Mouse (Mus musculus) MEL (cell line): ENCODE results near the gene Ahsa1. TPM values are rescaled to one million over a fixed set of nuclear protein-coding genes. Genes with fewer than 3 reads are reported as not detected.

ENCODE experiments used
- DNase-seq: peaks from one replicate; pipeline ENCODE4 v3.0.0; 2011; ENCODE audit warnings: low read depth, low spot score
- H3K27ac ChIP-seq: 2 replicates; pipeline ENCODE4 v1.5.1; 2012; ENCODE audit warnings: low read depth, mild to moderate bottlenecking, control low read depth, low read length, moderate library complexity; ENCODE audit not compliant: control insufficient read depth
- H3K27me3 ChIP-seq, 2 experiments: fragments of 150-350 bp in 1 of 2; sonication (generic) in 1 of 2; 2 replicates each; pipeline ENCODE4 v1.6.1; 2012; ENCODE audit warnings: low read length in 2 of 2, mild to moderate bottlenecking in 2 of 2, improper control_type of control experiment in 1 of 2, moderate library complexity in 1 of 2; ENCODE audit not compliant: insufficient read depth in 2 of 2, control insufficient read depth in 1 of 2
- H3K36me3 ChIP-seq, 2 experiments: 2 replicates each; pipeline ENCODE4 v1.6.1; 2012 to 2014; ENCODE audit warnings: low read length in 2 of 2, improper control_type of control experiment in 1 of 2, inconsistent platforms in 1 of 2, mild to moderate bottlenecking in 1 of 2; ENCODE audit not compliant: insufficient read depth in 2 of 2, control insufficient read depth in 1 of 2
- H3K4me1 ChIP-seq, 2 experiments: fragments of 150-350 bp in 1 of 2; sonication (generic) in 1 of 2; 2 replicates each; pipeline ENCODE4 v1.6.1; 2012; ENCODE audit warnings: low read length in 2 of 2, improper control_type of control experiment in 1 of 2, mild to moderate bottlenecking in 1 of 2; ENCODE audit not compliant: insufficient read depth in 2 of 2, control insufficient read depth in 1 of 2
- H3K4me3 ChIP-seq, 2 experiments: fragments of 150-350 bp in 1 of 2; sonication (generic) in 1 of 2; 2 replicates each; pipeline ENCODE4 v1.5.1; 2012; ENCODE audit warnings: low read depth in 2 of 2, low read length in 2 of 2, mild to moderate bottlenecking in 2 of 2, moderate library complexity in 2 of 2, control low read depth in 1 of 2, improper control_type of control experiment in 1 of 2; ENCODE audit not compliant: control insufficient read depth in 1 of 2, insufficient read depth in 1 of 2
- H3K79me2 ChIP-seq: 2 replicates; pipeline ENCODE4 v1.6.1; 2012; ENCODE audit warnings: mild to moderate bottlenecking, low read length, moderate library complexity; ENCODE audit not compliant: control insufficient read depth, poor library complexity, insufficient read depth
- H3K9ac ChIP-seq: 2 replicates; pipeline ENCODE4 v1.6.1; 2012; ENCODE audit warnings: low read depth, mild to moderate bottlenecking, control low read depth, low read length, moderate library complexity; ENCODE audit not compliant: control insufficient read depth, poor library complexity, severe bottlenecking
- H3K9me3 ChIP-seq: fragments of 150-350 bp; sonication (generic); replicated peaks from 2 replicates; pipeline ENCODE4 v1.6.1; 2012; ENCODE audit warnings: mild to moderate bottlenecking, low read length, improper control_type of control experiment, moderate library complexity; ENCODE audit not compliant: insufficient read depth
- BHLHE40 ChIP-seq: IDR thresholded peaks from 2 replicates; pipeline ENCODE4 v1.6.1; 2012; ENCODE audit warnings: low read depth, mild to moderate bottlenecking, inconsistent platforms, low read length, improper control_type of control experiment, borderline replicate concordance
- CHD2 ChIP-seq: IDR thresholded peaks from 2 replicates; pipeline ENCODE4 v1.6.1; 2011; ENCODE audit warnings: low read length, improper control_type of control experiment
- CTCF ChIP-seq, 3 experiments: IDR thresholded peaks in 2 of 3; conservative IDR thresholded peaks in 1 of 3; 2 replicates each; pipeline ENCODE4 v1.5.1; 2011 to 2012; ENCODE audit warnings: low read length in 3 of 3, low read depth in 2 of 3, mild to moderate bottlenecking in 2 of 3, improper control_type of control experiment in 1 of 3, inconsistent platforms in 1 of 3, mixed read lengths in 1 of 3, moderate library complexity in 1 of 3; ENCODE audit not compliant: control insufficient read depth in 1 of 3, insufficient read depth in 1 of 3, poor library complexity in 1 of 3, severe bottlenecking in 1 of 3
- E2F4 ChIP-seq: IDR thresholded peaks from 2 replicates; pipeline ENCODE4 v1.6.1; 2011; ENCODE audit warnings: low read depth, low read length, improper control_type of control experiment, borderline replicate concordance
- ETS1 ChIP-seq: IDR thresholded peaks from 2 replicates; pipeline ENCODE4 v1.6.1; 2012; ENCODE audit warnings: low read depth, mild to moderate bottlenecking, inconsistent platforms, low read length, improper control_type of control experiment, moderate library complexity
- GATA1 ChIP-seq: IDR thresholded peaks from 2 replicates; pipeline ENCODE4 v1.6.1; 2011; ENCODE audit warnings: low read depth, low read length, improper control_type of control experiment
- HCFC1 ChIP-seq: IDR thresholded peaks from 2 replicates; pipeline ENCODE4 v1.6.1; 2012; ENCODE audit warnings: low read depth, mild to moderate bottlenecking, inconsistent platforms, low read length, improper control_type of control experiment, moderate library complexity
- JUND ChIP-seq: IDR thresholded peaks from 2 replicates; pipeline ENCODE4 v1.6.1; 2011; ENCODE audit warnings: low read depth, mild to moderate bottlenecking, improper control_type of control experiment, low read length
- MXI1 ChIP-seq: IDR thresholded peaks from 2 replicates; pipeline ENCODE4 v1.6.1; 2011; ENCODE audit warnings: mild to moderate bottlenecking, low read depth, low read length, improper control_type of control experiment
- POLR2A ChIP-seq, 2 experiments: IDR thresholded peaks; 2 replicates each; pipeline ENCODE4 v1.6.1; 2011 to 2012; ENCODE audit warnings: low read length in 2 of 2, mild to moderate bottlenecking in 2 of 2, control low read depth in 1 of 2, improper control_type of control experiment in 1 of 2, low read depth in 1 of 2, moderate library complexity in 1 of 2; ENCODE audit not compliant: control insufficient read depth in 1 of 2, insufficient read depth in 1 of 2, poor library complexity in 1 of 2
- POLR2AphosphoS5 ChIP-seq: IDR thresholded peaks from 2 replicates; pipeline ENCODE4 v1.6.1; 2012; ENCODE audit warnings: low read depth, borderline replicate concordance, mild to moderate bottlenecking, inconsistent platforms, low read length, moderate library complexity, mixed read lengths
- RCOR1 ChIP-seq: IDR thresholded peaks from 2 replicates; pipeline ENCODE4 v1.6.1; 2012; ENCODE audit warnings: low read depth, mild to moderate bottlenecking, inconsistent platforms, low read length, improper control_type of control experiment
- TBP ChIP-seq: IDR thresholded peaks from 2 replicates; pipeline ENCODE4 v1.8.0; 2011; ENCODE audit warnings: low read depth, low read length, improper control_type of control experiment
- USF1 ChIP-seq: IDR thresholded peaks from 2 replicates; pipeline ENCODE4 v1.6.1; 2014; ENCODE audit warnings: low read depth, mild to moderate bottlenecking, inconsistent platforms, low read length, improper control_type of control experiment, moderate library complexity
- polyA plus RNA-seq, 2 experiments: library from polyadenylated mRNA; stranded (reverse) in 1 of 2; unstranded in 1 of 2; fragments of >175 nt in 1 of 2; fragments of >200 nt in 1 of 2; gene quantifications; 2 replicates each; pipeline versions ENCODE4 v1.2.1 to v1.2.4; 2012; ENCODE audit warnings: low replicate concordance in 2 of 2, low read depth in 1 of 2; ENCODE audit not compliant: insufficient read length in 2 of 2, insufficient read depth in 1 of 2, missing spikeins in 1 of 2
- total RNA-seq: library from RNA; depleted of rRNA; stranded (reverse); fragments of 300-350 nt; gene quantifications from 2 replicates; pipeline ENCODE4 v1.2.3, GENCODE M21; 2012

The Ahsa1 gene
- total and polyA plus RNA-seq, 3 experiments, result 403 to 424 TPM; not detected in 1

GRCm38 (mm10) chr12:87279350-87279749, 13.1 kb downstream of the Ahsa1 start:
- Histone ChIP-seq H3K9ac (no peak overlapping the region), H3K4me1 (peaks cover 2 to 14% of the 10 kb centered on the region in 2 experiments; a peak in 3 of 4 replicates)
- DNase-seq, result no peak

DNA sequence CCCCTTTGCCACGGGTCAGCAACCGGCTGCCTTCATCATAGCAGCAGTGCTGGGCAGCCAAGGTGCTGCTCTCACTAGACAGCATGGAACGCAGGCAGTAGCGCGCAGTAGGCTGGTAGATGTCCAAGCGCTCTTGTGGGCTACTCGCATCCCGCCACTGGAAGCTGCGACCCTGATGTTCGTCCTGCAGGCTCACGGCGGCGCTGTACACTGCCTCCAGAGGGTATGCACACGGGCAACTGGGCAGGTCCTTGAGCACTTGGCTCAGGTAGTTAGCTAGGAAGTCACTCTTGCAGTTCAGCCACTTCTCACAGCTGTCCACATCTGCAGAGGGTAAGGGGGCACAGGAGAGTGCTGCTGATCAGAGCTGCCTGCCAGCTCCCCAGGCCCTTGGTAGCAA, 13.6 kb downstream of the Ahsa1 start:
- Histone ChIP-seq H3K79me2 (no peaks in the 10 kb centered on the region), H3K27me3 (no peaks in the 10 kb centered on the region), H3K4me3 (no peak overlapping the region), H3K36me3 (peaks cover 6 to 14% of the 10 kb centered on the region in 2 experiments), H3K9ac (no peak overlapping the region), H3K9me3 (no peaks in the 10 kb centered on the region), H3K4me1 (peaks cover 2 to 14% of the 10 kb centered on the region in 2 experiments; a peak in 3 of 4 replicates), H3K27ac (no peak overlapping the region)
- no peak for TF ChIP-seq CTCF (IDR thresholded peaks at IDR 0.05 in 2 of 3, conservative IDR thresholded peaks at IDR 0.05 in 1 of 3; ENCODE audit: control insufficient read depth in 1 of 3, insufficient read depth in 1 of 3, low read depth in 2 of 3, low read length in 3 of 3, poor library complexity in 1 of 3, severe bottlenecking in 1 of 3)
- no peak for TF ChIP-seq POLR2AphosphoS5
- TF ChIP-seq JUND, result no peak
- DNase-seq, result no peak

More at GRCm38 (mm10) chr12:87279350-87279749, 13.1 kb downstream of the Ahsa1 start:
- no peak overlapping the region for H3K27ac ChIP-seq
- H3K79me2 ChIP-seq, result no peaks in the 10 kb centered on the region
- no peak overlapping the region for H3K4me3 ChIP-seq
- peaks cover 6 to 14% of the 10 kb centered on the region in 2 experiments for H3K36me3 ChIP-seq
- no peaks in the 10 kb centered on the region for H3K27me3 ChIP-seq
- no peaks in the 10 kb centered on the region for H3K9me3 ChIP-seq
- TF ChIP-seq MXI1, result no peak
- no peak for TF ChIP-seq E2F4
- TF ChIP-seq TBP, result no peak
- no peak for TF ChIP-seq RCOR1
- no peak for TF ChIP-seq ETS1
- no peak for TF ChIP-seq CHD2
- no peak for TF ChIP-seq BHLHE40
- no peak for TF ChIP-seq HCFC1
- TF ChIP-seq, all 39 proteins: peak for 0

DNA sequence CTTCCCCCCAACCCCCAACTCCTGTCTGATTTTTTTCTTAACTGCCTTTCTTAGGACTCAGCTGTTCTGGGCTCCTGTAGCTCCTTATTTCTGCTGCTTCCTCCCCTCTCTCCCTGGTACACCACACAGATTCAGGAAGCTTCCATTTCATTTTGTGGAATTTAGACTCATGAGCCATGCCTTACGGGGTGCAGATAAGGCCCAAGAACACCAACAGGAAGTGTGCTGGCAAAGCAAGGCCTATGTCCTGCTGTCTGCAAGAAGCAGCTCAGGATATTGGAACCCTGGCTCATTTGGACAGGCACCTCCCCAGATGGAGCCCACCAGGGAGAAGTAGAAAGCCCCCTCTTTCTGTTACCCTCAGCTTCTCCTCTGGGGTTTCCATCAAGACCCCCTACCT, 15.5 kb downstream of the Ahsa1 start:
- peak; percentile 28 for DNase-seq
- H3K4me1 ChIP-seq, result peaks cover 2 to 14% of the 10 kb centered on the region in 2 experiments; a peak in 3 of 4 replicates
- peaks cover 0 to 8% of the 10 kb centered on the region in 2 experiments; a peak in 2 of 4 replicates for H3K36me3 ChIP-seq
- no peaks in the 10 kb centered on the region for H3K9me3 ChIP-seq
- H3K79me2 ChIP-seq, result no peaks in the 10 kb centered on the region
- H3K9ac ChIP-seq, result no peak overlapping the region
- H3K27ac ChIP-seq, result no peak overlapping the region
- no peaks in the 10 kb centered on the region for H3K27me3 ChIP-seq
- TF ChIP-seq POLR2A (IDR thresholded peaks at IDR 0.05; ENCODE audit: control insufficient read depth in 1 of 2, insufficient read depth in 1 of 2, low read depth in 1 of 2, low read length in 2 of 2, poor library complexity in 1 of 2), result no peak
- TF ChIP-seq USF1, result no peak
- 0 out of 2 replicates have a peak, but pooled peaks have one; percentile 11 for TF ChIP-seq GATA1
- no peak for TF ChIP-seq CTCF (IDR thresholded peaks at IDR 0.05 in 2 of 3, conservative IDR thresholded peaks at IDR 0.05 in 1 of 3; ENCODE audit: control insufficient read depth in 1 of 3, insufficient read depth in 1 of 3, low read depth in 2 of 3, low read length in 3 of 3, poor library complexity in 1 of 3, severe bottlenecking in 1 of 3)
- H3K4me3 ChIP-seq, result no peak overlapping the region
